Mouse (Mus musculus): Measurements from ENCODE around the gene Galt. TPM values are rescaled to one million over a fixed set of nuclear protein-coding genes. Genes with fewer than 3 reads are reported as not detected.
A peak's percentile ranks its signal among the peaks of the same experiment; 100 is the strongest.
"Not testable (repeated sequence)": the region's sequence is repeated elsewhere in the genome, so short reads cannot be mapped to it uniquely, and the experiment has no call there.

Gene Galt
- total RNA-seq, 2 experiments from 2014 or later: 52.1 to 67.7 TPM

- Histone ChIP-seq H3K4me3 (peak within 1 kb of the TSS; percentile 88), H3K27ac (peak within 1 kb of the TSS; percentile 95)
- peak; percentile 76 to 77 for DNase-seq (ENCODE audit: low spot score in 2 of 2)
- TF ChIP-seq CTCF (conservative IDR thresholded peaks at IDR 0.05): peak; percentile 92
Observed at GRCm38 (mm10) chr4:41755338-41756305, 594 bp downstream of the Galt start, which contains the start of gene Sigmar1. Sigmar1 (minus strand) TSS chr4:41756157.

GRCm38 (mm10) chr4:41756440-41756839, 1.4 kb downstream of the Galt start:
- Histone ChIP-seq H3K4me3 (peak overlapping the region; percentile 88), H3K27ac (peak overlapping the region; percentile 95)
- no peak for TF ChIP-seq CTCF (conservative IDR thresholded peaks at IDR 0.05)
- DNase-seq (ENCODE audit: low spot score in 2 of 2): no peak

- no peak for DNase-seq (ENCODE audit: low spot score in 2 of 2)
- H3K27ac ChIP-seq: no peak overlapping the region
- H3K4me3 ChIP-seq: no peak overlapping the region
- no peak for TF ChIP-seq CTCF (conservative IDR thresholded peaks at IDR 0.05)
Observed at GRCm38 (mm10) chr4:41757321-41757720, 2.3 kb downstream of the Galt start.

- TF ChIP-seq CTCF (conservative IDR thresholded peaks at IDR 0.05): no peak
- H3K4me3 ChIP-seq: no peak overlapping the region
- H3K27ac ChIP-seq: no peak overlapping the region
- no peak for DNase-seq (ENCODE audit: low spot score in 2 of 2)
Observed at GRCm38 (mm10) chr4:41758021-41758420, 3.0 kb downstream of the Galt start.

GRCm38 (mm10) chr4:41758701-41759100, 3.7 kb downstream of the Galt start:
- H3K4me3 ChIP-seq: no peak overlapping the region
- no peak for DNase-seq (ENCODE audit: low spot score in 2 of 2)
- TF ChIP-seq CTCF (conservative IDR thresholded peaks at IDR 0.05): no peak
- H3K27ac ChIP-seq: peak overlapping the region; percentile 88; the same call in 1 of the 2 replicates

GRCm38 (mm10) chr4:41759206-41759605, 4.2 kb downstream of the Galt start:
- Histone ChIP-seq H3K27ac (peak overlapping the region; percentile 88), H3K4me3 (no peak overlapping the region)
- DNase-seq (ENCODE audit: low spot score in 2 of 2): no peak
- no peak for TF ChIP-seq CTCF (conservative IDR thresholded peaks at IDR 0.05)

- DNase-seq (ENCODE audit: low spot score in 2 of 2): no peak
- TF ChIP-seq CTCF (conservative IDR thresholded peaks at IDR 0.05): no peak
- Histone ChIP-seq H3K27ac (peak overlapping the region; percentile 88), H3K4me3 (peak overlapping the region; percentile 50)
Observed at GRCm38 (mm10) chr4:41759656-41760287, 4.7 kb downstream of the Galt start.

- Histone ChIP-seq H3K4me3 (peak overlapping the region; percentile 50), H3K27ac (peak overlapping the region; percentile 88)
- peak; percentile 66 to 68 for DNase-seq (ENCODE audit: low spot score in 2 of 2)
- TF ChIP-seq CTCF (conservative IDR thresholded peaks at IDR 0.05): peak; percentile 18; the same call in 1 of the 2 replicates
Observed at GRCm38 (mm10) chr4:41760288-41760721, 5.3 kb downstream of the Galt start.

- Histone ChIP-seq H3K27ac (peak overlapping the region; percentile 88), H3K4me3 (peak overlapping the region; percentile 50)
- TF ChIP-seq CTCF (conservative IDR thresholded peaks at IDR 0.05): no peak
- DNase-seq (ENCODE audit: low spot score in 2 of 2): no peak
Observed at GRCm38 (mm10) chr4:41760911-41761310, 5.9 kb downstream of the Galt start.

- no peak for DNase-seq (ENCODE audit: low spot score in 2 of 2)
- TF ChIP-seq CTCF (conservative IDR thresholded peaks at IDR 0.05): no peak
- Histone ChIP-seq H3K27ac (peak overlapping the region; percentile 88), H3K4me3 (no peak overlapping the region)
Observed at GRCm38 (mm10) chr4:41761680-41762079, 6.7 kb downstream of the Galt start.

- no peak overlapping the region for H3K4me3 ChIP-seq
- no peak for TF ChIP-seq CTCF (conservative IDR thresholded peaks at IDR 0.05)
- peak overlapping the region; percentile 88 for H3K27ac ChIP-seq
- DNase-seq (ENCODE audit: low spot score in 2 of 2): no peak
Observed at GRCm38 (mm10) chr4:41762099-41762687, 7.2 kb downstream of the Galt start.

- DNase-seq (ENCODE audit: low spot score in 2 of 2); H3K4me3 ChIP-seq: not testable (repeated sequence)
- H3K27ac ChIP-seq: peak overlapping the region; percentile 88
Observed at GRCm38 (mm10) chr4:41762688-41763114, 7.7 kb downstream of the Galt start.

- DNase-seq (ENCODE audit: low spot score in 2 of 2); H3K4me3 ChIP-seq: not testable (repeated sequence)
- H3K27ac ChIP-seq: peak overlapping the region; percentile 88
Observed at GRCm38 (mm10) chr4:41763176-41763575, 8.1 kb downstream of the Galt start.

- not testable (repeated sequence) for DNase-seq (ENCODE audit: low spot score in 2 of 2); H3K27ac ChIP-seq; H3K4me3 ChIP-seq
Observed at GRCm38 (mm10) chr4:41767301-41767700, 12.3 kb downstream of the Galt start.

GRCm38 (mm10) chr4:41772946-41773345, 17.9 kb downstream of the Galt start:
- peak overlapping the region; percentile 47; the same call in 1 of the 2 replicates for H3K4me3 ChIP-seq
- DNase-seq (ENCODE audit: low spot score in 2 of 2); H3K27ac ChIP-seq: not testable (repeated sequence)

GRCm38 (mm10) chr4:41773502-41773901, 18.5 kb downstream of the Galt start:
- H3K27ac ChIP-seq: peak overlapping the region; percentile 79
- peak overlapping the region; percentile 60 for H3K4me3 ChIP-seq

GRCm38 (mm10) chr4:41774002-41774401, 19.0 kb downstream of the Galt start, which contains the start of gene Ccl27a:
Ccl27a (minus strand) TSS chr4:41774247.
- peak within 1 kb of the TSS; percentile 60 for H3K4me3 ChIP-seq
- peak; percentile 82 to 90 for DNase-seq (ENCODE audit: low spot score in 2 of 2)
- H3K27ac ChIP-seq: peak within 1 kb of the TSS; percentile 79

More at GRCm38 (mm10) chr4:41773502-41773901, 18.5 kb downstream of the Galt start:
- not testable (repeated sequence) for DNase-seq (ENCODE audit: low spot score in 2 of 2)

Measured in layer of hippocampus, adult 2 months (tissue).